Mouse (Mus musculus): ENCODE results near the gene Zfp654. TPM values are rescaled to one million over a fixed set of nuclear protein-coding genes. Genes with fewer than 3 reads are reported as not detected.

Zfp654 gene
- polyA plus RNA-seq, 2 experiments: 8.0 to 8.1 TPM

- Histone ChIP-seq H3K27me3 (ENCODE audit: control insufficient read depth, insufficient read depth, low read length) (no peaks in the 10 kb centered on the region), H3K36me3 (ENCODE audit: control insufficient read depth, insufficient read depth, low read length) (no peaks in the 10 kb centered on the region), H3K4me3 (replicated peaks; ENCODE audit: low read length) (no peak overlapping the region), H3K27ac (replicated peaks; ENCODE audit: low read depth, low read length) (no peak overlapping the region), H3K4me2 (replicated peaks; ENCODE audit: low read depth, low read length, severe bottlenecking) (no peak overlapping the region), H3K9ac (ENCODE audit: low read depth, low read length, severe bottlenecking) (no peak overlapping the region), H3K9me3 (ENCODE audit: control insufficient read depth, low read length) (peaks cover 4% of the 10 kb centered on the region; the same call in 1 of the 2 replicates), H3K4me1 (ENCODE audit: control insufficient read depth, insufficient read depth, low read length) (no peaks in the 10 kb centered on the region)
- DNase-seq (ENCODE audit: low spot score): no peak
- no peak for ATAC-seq (ENCODE audit: low FRiP score, low read depth)
- 82% methylated on average over 4 of the region's 4 CpGs for WGBS
- no peak for TF ChIP-seq POLR2A (IDR thresholded peaks at IDR 0.05; ENCODE audit: borderline replicate concordance, extremely low read depth, insufficient read depth, insufficient read length)
Measured at GRCm38 (mm10) chr16:64745089-64745488, 106.4 kb downstream of the Zfp654 start.

- no peaks in the 10 kb centered on the region; the same call in 1 of the 2 replicates for H3K4me1 ChIP-seq (ENCODE audit: control insufficient read depth, insufficient read depth, low read length)
- H3K9ac ChIP-seq (ENCODE audit: low read depth, low read length, severe bottlenecking): no peak overlapping the region
- H3K36me3 ChIP-seq (ENCODE audit: control insufficient read depth, insufficient read depth, low read length): no peaks in the 10 kb centered on the region
- no peak overlapping the region for H3K27ac ChIP-seq (replicated peaks; ENCODE audit: low read depth, low read length)
- H3K4me3 ChIP-seq (replicated peaks; ENCODE audit: low read length): no peak overlapping the region
- DNase-seq (ENCODE audit: low spot score) (peak; percentile 51), ATAC-seq (ENCODE audit: low FRiP score, low read depth) (no peak)
- no peaks in the 10 kb centered on the region for H3K9me3 ChIP-seq (ENCODE audit: control insufficient read depth, low read length)
- WGBS: 53% methylated on average over 5 of the region's 5 CpGs
- no peak overlapping the region for H3K4me2 ChIP-seq (replicated peaks; ENCODE audit: low read depth, low read length, severe bottlenecking)
- TF ChIP-seq POLR2A (IDR thresholded peaks at IDR 0.05; ENCODE audit: borderline replicate concordance, extremely low read depth, insufficient read depth, insufficient read length): no peak
- H3K27me3 ChIP-seq (ENCODE audit: control insufficient read depth, insufficient read depth, low read length): no peaks in the 10 kb centered on the region
Measured at GRCm38 (mm10) chr16:64737289-64737688, 114.2 kb downstream of the Zfp654 start.

Other genes with a start within 250 kb of the Zfp654 start
- gene Csnka2ip, start 249.2 kb downstream of the Zfp654 start, polyA plus RNA-seq (2012; rRNA removed): 0.04 TPM in 1 of 2 replicates, not detected in the other
- not detected in 2 replicates for gene Csnka2ip, start 249.2 kb downstream of the Zfp654 start, polyA plus RNA-seq (2014; fragmentation: Nextera tagmentation; extraction: Ambion mirVana)
- gene 4930453N24Rik, start 80.5 kb downstream of the Zfp654 start, polyA plus RNA-seq (2012; rRNA removed): 12.2 and 16.9 TPM in 2 replicates
- gene 4930453N24Rik, start 80.5 kb downstream of the Zfp654 start, polyA plus RNA-seq (2014; fragmentation: Nextera tagmentation; extraction: Ambion mirVana): 28.6 and 29.8 TPM in 2 replicates
- 47.6 and 48.4 TPM in 2 replicates for gene Cggbp1, start 344 bp upstream of the Zfp654 start, polyA plus RNA-seq (2012; rRNA removed)
- gene Cggbp1, start 344 bp upstream of the Zfp654 start, polyA plus RNA-seq (2014; fragmentation: Nextera tagmentation; extraction: Ambion mirVana): 102 and 105 TPM in 2 replicates